Mouse (Mus musculus): ENCODE results near the gene Slc41a3. TPM values are rescaled to one million over a fixed set of nuclear protein-coding genes. Genes with fewer than 3 reads are reported as not detected.

The Slc41a3 gene
- polyA plus RNA-seq, 1 experiment from 2014 or later, result 4.7 TPM

- ATAC-seq (ENCODE audit: low FRiP score, low TSS enrichment), result no peak
- DNase-seq, result no peak
- 74% methylated on average over 7 of the region's 7 CpGs for WGBS
- H3K9ac ChIP-seq (replicated peaks; ENCODE audit: low read length), result no peak overlapping the region
- H3K36me3 ChIP-seq (ENCODE audit: control insufficient read depth, insufficient read depth, low read length), result no peaks in the 10 kb centered on the region
- H3K27me3 ChIP-seq (ENCODE audit: control insufficient read depth, insufficient read depth, low read length), result no peaks in the 10 kb centered on the region
- H3K4me1 ChIP-seq (ENCODE audit: control insufficient read depth, insufficient read depth, low read length), result no peaks in the 10 kb centered on the region
- no peak overlapping the region for H3K4me2 ChIP-seq (ENCODE audit: low read length)
- no peak overlapping the region for H3K27ac ChIP-seq (replicated peaks; ENCODE audit: low read depth, low read length)
- H3K9me3 ChIP-seq (ENCODE audit: control insufficient read depth, low read length), result no peaks in the 10 kb centered on the region
- H3K4me3 ChIP-seq (replicated peaks; ENCODE audit: low read depth, low read length), result no peak overlapping the region
Observed at GRCm38 (mm10) chr6:90615362-90615761, 10.8 kb downstream of the Slc41a3 start.

DNA sequence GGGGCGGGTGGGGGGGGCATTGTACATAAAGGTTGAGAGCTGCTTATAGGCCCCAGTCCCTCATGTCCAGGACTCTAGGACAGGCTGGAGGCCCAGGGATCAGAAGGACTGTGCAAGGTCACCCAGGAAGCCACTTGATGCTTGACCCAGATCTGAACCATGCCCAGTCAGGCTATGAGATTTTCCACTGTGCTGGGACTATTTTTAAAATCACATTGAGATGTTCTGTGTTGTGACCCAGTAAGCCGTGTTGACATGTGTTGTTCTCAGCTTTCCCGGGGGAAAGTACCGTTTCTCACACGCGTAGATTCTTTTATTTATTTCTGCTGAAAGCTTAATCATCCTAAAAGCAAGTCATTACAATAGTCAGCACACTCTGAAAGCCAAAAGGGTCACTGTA is 11.5 kb downstream of the Slc41a3 start:
- Histone ChIP-seq H3K9ac (replicated peaks; ENCODE audit: low read length) (no peak overlapping the region), H3K27ac (replicated peaks; ENCODE audit: low read depth, low read length) (no peak overlapping the region), H3K4me1 (ENCODE audit: control insufficient read depth, insufficient read depth, low read length) (no peaks in the 10 kb centered on the region; the same call in 1 of the 2 replicates), H3K4me3 (replicated peaks; ENCODE audit: low read depth, low read length) (no peak overlapping the region), H3K36me3 (ENCODE audit: control insufficient read depth, insufficient read depth, low read length) (no peaks in the 10 kb centered on the region), H3K27me3 (ENCODE audit: control insufficient read depth, insufficient read depth, low read length) (no peaks in the 10 kb centered on the region), H3K4me2 (ENCODE audit: low read length) (no peak overlapping the region), H3K9me3 (ENCODE audit: control insufficient read depth, low read length) (no peaks in the 10 kb centered on the region)
- WGBS, result 73% methylated on average over 6 of the region's 6 CpGs
- ATAC-seq (ENCODE audit: low FRiP score, low TSS enrichment) (no peak), DNase-seq (no peak)

GRCm38 (mm10) chr6:90616481-90616880 is 12.0 kb downstream of the Slc41a3 start:
- H3K4me1 ChIP-seq (ENCODE audit: control insufficient read depth, insufficient read depth, low read length), result no peaks in the 10 kb centered on the region; the same call in 1 of the 2 replicates
- no peak for DNase-seq
- no peak overlapping the region for H3K4me2 ChIP-seq (ENCODE audit: low read length)
- H3K27me3 ChIP-seq (ENCODE audit: control insufficient read depth, insufficient read depth, low read length), result no peaks in the 10 kb centered on the region
- no peak overlapping the region for H3K9ac ChIP-seq (replicated peaks; ENCODE audit: low read length)
- H3K27ac ChIP-seq (replicated peaks; ENCODE audit: low read depth, low read length), result no peak overlapping the region
- H3K4me3 ChIP-seq (replicated peaks; ENCODE audit: low read depth, low read length), result no peak overlapping the region
- 90% methylated on average over 6 of the region's 6 CpGs for WGBS
- H3K36me3 ChIP-seq (ENCODE audit: control insufficient read depth, insufficient read depth, low read length), result no peaks in the 10 kb centered on the region
- no peaks in the 10 kb centered on the region for H3K9me3 ChIP-seq (ENCODE audit: control insufficient read depth, low read length)
- no peak for ATAC-seq (ENCODE audit: low FRiP score, low TSS enrichment)

- no peak overlapping the region for H3K4me3 ChIP-seq (replicated peaks; ENCODE audit: low read depth, low read length)
- no peak overlapping the region for H3K27ac ChIP-seq (replicated peaks; ENCODE audit: low read depth, low read length)
- H3K9me3 ChIP-seq (ENCODE audit: control insufficient read depth, low read length), result no peaks in the 10 kb centered on the region
- no peak overlapping the region for H3K9ac ChIP-seq (replicated peaks; ENCODE audit: low read length)
- ATAC-seq (ENCODE audit: low FRiP score, low TSS enrichment), result no peak
- no peaks in the 10 kb centered on the region for H3K27me3 ChIP-seq (ENCODE audit: control insufficient read depth, insufficient read depth, low read length)
- no peaks in the 10 kb centered on the region; the same call in 1 of the 2 replicates for H3K4me1 ChIP-seq (ENCODE audit: control insufficient read depth, insufficient read depth, low read length)
- no peak for DNase-seq
- no peak overlapping the region for H3K4me2 ChIP-seq (ENCODE audit: low read length)
- H3K36me3 ChIP-seq (ENCODE audit: control insufficient read depth, insufficient read depth, low read length), result no peaks in the 10 kb centered on the region
- 84% methylated on average over 4 of the region's 4 CpGs for WGBS
Observed at GRCm38 (mm10) chr6:90618274-90618673, 13.7 kb downstream of the Slc41a3 start.

DNA sequence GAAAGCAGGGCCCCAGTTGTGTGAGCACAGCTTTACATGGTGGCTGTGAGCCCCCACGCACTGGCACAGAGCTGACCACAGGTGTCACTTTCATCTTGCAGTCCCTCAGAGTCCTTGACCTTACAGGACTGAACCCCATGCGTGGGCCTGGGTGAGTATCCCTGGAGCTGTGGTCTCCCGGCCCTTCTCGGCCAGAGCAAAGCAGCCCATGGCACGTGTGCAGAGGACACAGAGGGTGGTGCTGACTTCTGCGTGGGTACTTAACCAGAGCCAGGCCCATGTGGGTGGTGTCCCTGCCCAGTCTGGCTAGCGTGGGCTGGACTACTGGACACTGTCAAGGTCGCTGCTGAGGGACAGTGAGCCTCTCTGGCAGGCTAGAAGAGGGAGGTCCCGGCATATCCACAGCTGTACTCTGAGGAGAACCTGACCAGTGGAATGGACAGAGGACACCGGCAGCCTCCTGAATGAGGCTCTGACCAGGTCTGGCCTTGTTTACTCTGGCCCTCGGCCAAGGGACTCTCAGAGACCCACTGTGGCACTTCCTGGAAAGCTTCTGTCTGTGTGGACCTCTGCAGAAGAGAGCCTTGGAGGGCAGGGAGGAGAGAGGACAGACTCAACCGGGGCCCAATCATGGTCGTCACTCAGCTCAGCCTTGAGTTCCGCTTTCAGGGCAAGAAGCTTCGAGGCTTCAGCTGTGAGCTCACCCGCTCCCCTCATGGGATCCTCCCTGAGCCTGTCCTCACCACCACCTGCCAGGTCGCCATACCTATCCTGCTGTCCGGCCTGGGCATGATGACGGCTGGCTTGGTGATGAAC is 14.5 kb downstream of the Slc41a3 start:
- no peaks in the 10 kb centered on the region for H3K9me3 ChIP-seq (ENCODE audit: control insufficient read depth, low read length)
- H3K4me3 ChIP-seq (replicated peaks; ENCODE audit: low read depth, low read length), result no peak overlapping the region
- no peak for ATAC-seq (ENCODE audit: low FRiP score, low TSS enrichment)
- no peak overlapping the region for H3K4me2 ChIP-seq (ENCODE audit: low read length)
- no peaks in the 10 kb centered on the region for H3K27me3 ChIP-seq (ENCODE audit: control insufficient read depth, insufficient read depth, low read length)
- no peak overlapping the region for H3K9ac ChIP-seq (replicated peaks; ENCODE audit: low read length)
- no peak for DNase-seq
- H3K36me3 ChIP-seq (ENCODE audit: control insufficient read depth, insufficient read depth, low read length), result no peaks in the 10 kb centered on the region
- 85% methylated on average over 19 of the region's 19 CpGs for WGBS
- no peak overlapping the region for H3K27ac ChIP-seq (replicated peaks; ENCODE audit: low read depth, low read length)
- H3K4me1 ChIP-seq (ENCODE audit: control insufficient read depth, insufficient read depth, low read length), result no peaks in the 10 kb centered on the region; the same call in 1 of the 2 replicates

- Histone ChIP-seq H3K4me1 (ENCODE audit: control insufficient read depth, insufficient read depth, low read length) (no peaks in the 10 kb centered on the region; the same call in 1 of the 2 replicates), H3K27ac (replicated peaks; ENCODE audit: low read depth, low read length) (no peak overlapping the region), H3K27me3 (ENCODE audit: control insufficient read depth, insufficient read depth, low read length) (no peaks in the 10 kb centered on the region), H3K4me3 (replicated peaks; ENCODE audit: low read depth, low read length) (no peak overlapping the region), H3K9ac (replicated peaks; ENCODE audit: low read length) (no peak overlapping the region), H3K9me3 (ENCODE audit: control insufficient read depth, low read length) (no peaks in the 10 kb centered on the region), H3K4me2 (ENCODE audit: low read length) (no peak overlapping the region), H3K36me3 (ENCODE audit: control insufficient read depth, insufficient read depth, low read length) (no peaks in the 10 kb centered on the region)
- ATAC-seq (ENCODE audit: low FRiP score, low TSS enrichment), result no peak
- no peak for DNase-seq
- WGBS, result 69% methylated on average over 5 of the region's 5 CpGs
Observed at GRCm38 (mm10) chr6:90619936-90620335, 15.4 kb downstream of the Slc41a3 start.

DNA sequence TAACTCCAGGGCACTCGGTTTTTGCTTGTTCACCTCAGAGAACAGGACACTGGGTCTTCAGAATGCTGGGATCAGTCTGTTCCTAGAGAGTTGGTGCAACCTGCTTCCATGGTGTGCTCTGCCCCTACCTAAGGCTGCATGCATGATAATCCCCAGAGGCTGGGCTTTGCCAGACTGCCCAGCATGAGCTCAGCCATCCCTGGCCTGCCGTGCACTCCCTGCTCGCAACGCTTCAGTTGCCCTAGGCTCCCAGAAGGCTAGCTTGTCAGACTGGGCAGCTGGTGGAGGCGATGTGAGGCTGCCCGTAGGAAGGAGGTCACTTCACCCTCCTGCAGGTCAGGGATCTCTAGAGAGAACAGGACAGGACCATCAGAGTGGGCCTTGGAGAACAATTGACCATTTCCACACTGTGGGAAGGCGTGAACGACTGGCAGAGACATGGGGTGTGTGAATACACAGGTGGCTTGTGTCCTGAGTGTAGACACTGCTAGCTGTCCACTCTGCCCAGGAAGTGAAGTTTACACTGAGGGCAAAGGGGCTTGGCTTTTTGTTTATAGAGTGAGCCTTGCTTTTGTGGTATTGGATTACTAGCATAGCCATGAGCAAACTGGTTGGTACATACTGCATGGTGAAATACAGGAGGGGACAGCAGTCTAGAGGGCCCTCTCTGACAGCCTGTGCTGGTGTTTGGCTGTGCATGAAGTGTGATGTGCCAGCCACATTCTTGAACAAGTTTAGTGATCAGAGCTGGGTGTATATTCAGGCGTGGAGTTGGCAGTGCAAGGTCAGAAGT is 16.5 kb downstream of the Slc41a3 start:
- Histone ChIP-seq H3K4me3 (replicated peaks; ENCODE audit: low read depth, low read length) (no peak overlapping the region), H3K36me3 (ENCODE audit: control insufficient read depth, insufficient read depth, low read length) (no peaks in the 10 kb centered on the region), H3K27ac (replicated peaks; ENCODE audit: low read depth, low read length) (no peak overlapping the region), H3K4me1 (ENCODE audit: control insufficient read depth, insufficient read depth, low read length) (no peaks in the 10 kb centered on the region; the same call in 1 of the 2 replicates), H3K9ac (replicated peaks; ENCODE audit: low read length) (no peak overlapping the region), H3K9me3 (ENCODE audit: control insufficient read depth, low read length) (no peaks in the 10 kb centered on the region), H3K27me3 (ENCODE audit: control insufficient read depth, insufficient read depth, low read length) (no peaks in the 10 kb centered on the region), H3K4me2 (ENCODE audit: low read length) (no peak overlapping the region)
- WGBS, result 34% methylated on average over 9 of the region's 9 CpGs
- DNase-seq, result no peak
- ATAC-seq (ENCODE audit: low FRiP score, low TSS enrichment), result no peak

DNA sequence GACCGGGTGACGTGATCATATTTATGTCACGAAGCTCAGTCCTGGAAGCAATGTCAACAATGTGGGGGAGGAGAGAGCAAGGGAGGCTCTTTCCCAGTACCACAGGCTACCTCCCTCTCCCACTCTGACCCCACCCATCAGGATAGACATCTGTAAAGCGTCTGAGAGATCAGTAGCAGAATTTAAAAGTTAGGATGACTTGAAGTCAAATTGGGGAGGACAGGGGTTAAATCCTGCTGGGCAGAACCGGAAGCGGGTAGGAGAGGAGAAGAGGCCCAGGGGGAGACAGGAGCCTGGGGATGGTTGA is 17.0 kb downstream of the Slc41a3 start:
- 84% methylated on average over 6 of the region's 6 CpGs for WGBS
- Histone ChIP-seq H3K27ac (replicated peaks; ENCODE audit: low read depth, low read length) (no peak overlapping the region), H3K4me1 (ENCODE audit: control insufficient read depth, insufficient read depth, low read length) (no peaks in the 10 kb centered on the region; the same call in 1 of the 2 replicates), H3K9me3 (ENCODE audit: control insufficient read depth, low read length) (no peaks in the 10 kb centered on the region), H3K36me3 (ENCODE audit: control insufficient read depth, insufficient read depth, low read length) (no peaks in the 10 kb centered on the region), H3K9ac (replicated peaks; ENCODE audit: low read length) (no peak overlapping the region), H3K4me3 (replicated peaks; ENCODE audit: low read depth, low read length) (no peak overlapping the region), H3K4me2 (ENCODE audit: low read length) (no peak overlapping the region), H3K27me3 (ENCODE audit: control insufficient read depth, insufficient read depth, low read length) (no peaks in the 10 kb centered on the region)
- DNase-seq (no peak), ATAC-seq (ENCODE audit: low FRiP score, low TSS enrichment) (no peak)

All from midbrain, embryonic 14.5 days (tissue).